Mouse (Mus musculus) megakaryocyte-erythroid progenitor cell, adult 5-6 weeks (primary cell): ENCODE results near the gene Ikbke. TPM values are rescaled to one million over a fixed set of nuclear protein-coding genes. Genes with fewer than 3 reads are reported as not detected.
"Not testable (repeated sequence)": the region's sequence is repeated elsewhere in the genome, so short reads cannot be mapped to it uniquely, and the experiment has no call there.

Experiments used
- ATAC-seq: replicated peaks from 2 replicates; pipeline ENCODE4 v1.8.0; 2016; ENCODE audit warnings: mild to moderate bottlenecking, inconsistent platforms; ENCODE audit not compliant: severe bottlenecking, poor library complexity, low FRiP score, low TSS enrichment
- total RNA-seq, 2 experiments: library from RNA; stranded (forward) in 1 of 2; stranded (reverse) in 1 of 2; fragments of 200-1000, 215-1000 nt in 1 of 2; fragments of >200 nt in 1 of 2; fragmentation: Nextera tagmentation in 1 of 2; gene quantifications; 2 replicates each; pipeline ENCODE4 v1.2.3; 2014 to 2017

The Ikbke gene
- total RNA-seq, 2 experiments from 2014 or later = 4.3 to 11.1 TPM

DNA sequence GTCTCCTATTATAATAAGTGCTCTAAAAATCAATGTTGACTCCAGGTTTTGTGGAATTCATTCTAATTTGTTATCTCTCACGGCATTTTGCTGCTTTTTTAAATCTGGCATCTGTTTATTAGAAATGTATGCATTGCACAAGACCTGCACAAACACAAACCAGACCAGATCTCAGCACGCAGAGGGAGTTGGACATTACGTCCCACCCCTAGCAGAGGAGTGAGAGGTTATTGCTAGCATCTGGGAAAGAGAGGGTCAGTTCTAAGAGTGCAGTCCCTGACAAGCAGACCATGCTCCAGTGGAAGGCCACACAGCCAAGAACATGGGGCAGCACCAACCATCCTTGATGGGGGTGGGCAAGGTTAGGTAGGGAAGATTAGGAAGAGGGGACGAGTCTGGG, 5.2 kb upstream of the Ikbke start:
- ATAC-seq = no peak

DNA sequence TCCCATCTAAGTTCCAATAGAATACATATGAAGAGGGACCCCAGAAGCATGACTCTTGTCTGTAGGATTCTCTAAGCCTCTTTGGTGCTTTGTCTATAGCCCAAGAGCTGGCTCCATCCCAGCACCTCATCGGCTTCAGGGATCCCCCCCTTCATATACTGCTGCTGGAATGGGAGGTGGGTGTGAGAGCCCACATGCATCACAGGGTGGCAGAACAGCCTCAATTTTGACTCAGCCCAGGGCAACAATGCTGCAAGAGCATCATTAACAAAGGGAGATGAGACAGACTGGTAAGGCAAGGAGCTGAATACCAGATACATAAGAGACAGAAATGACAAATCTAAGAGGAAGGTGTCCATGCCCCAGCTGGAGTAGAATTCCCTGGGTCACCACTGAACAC, 4.8 kb upstream of the Ikbke start:
- no peak for ATAC-seq

- ATAC-seq = no peak
Measured at GRCm38 (mm10) chr1:131281731-131282130, 2.3 kb upstream of the Ikbke start.

GRCm38 (mm10) chr1:131280280-131280679, 874 bp upstream of the Ikbke start:
- peak; percentile 64 for ATAC-seq

DNA sequence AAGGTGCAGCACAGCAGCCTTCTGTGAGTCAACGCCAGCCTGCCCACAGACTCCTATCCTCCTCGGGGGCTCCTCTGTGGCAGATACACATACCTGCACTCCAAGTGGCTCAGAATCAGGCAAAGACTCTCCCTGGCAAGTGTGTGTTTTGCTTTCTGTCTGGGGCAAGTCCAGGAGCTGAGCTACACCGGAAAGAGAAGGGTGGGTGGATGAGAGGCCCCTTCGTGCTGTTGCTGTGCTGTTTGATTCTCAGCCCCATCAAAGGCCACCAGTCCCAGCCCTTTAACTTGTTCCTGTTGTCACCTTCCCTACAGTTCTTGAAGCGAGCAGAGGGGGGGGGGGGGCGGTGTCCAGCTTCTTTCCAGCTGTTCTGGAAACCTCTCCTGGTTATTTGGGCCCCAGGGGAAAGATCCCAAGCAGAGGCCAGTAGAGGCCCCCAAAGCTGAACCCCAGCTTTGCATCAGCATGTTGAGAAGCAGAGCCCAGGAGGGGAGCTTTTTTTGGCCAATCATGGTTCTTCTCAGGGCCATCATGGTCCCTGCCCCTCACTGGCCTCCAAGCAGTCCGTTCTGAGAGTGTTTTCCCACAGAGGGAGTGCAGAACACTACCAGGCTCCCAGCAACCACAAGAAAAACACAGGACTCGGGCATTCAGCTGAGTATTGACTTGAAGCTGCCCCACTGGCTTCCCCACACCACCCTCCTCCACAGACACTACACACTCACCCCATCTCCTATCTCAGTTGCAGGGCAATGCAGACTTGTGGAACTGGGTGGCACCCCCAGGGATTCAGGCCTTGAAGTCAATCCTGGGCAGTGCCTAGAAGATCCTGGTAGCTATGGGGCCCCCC, 575 bp downstream of the Ikbke start:
- peak; percentile 48 for ATAC-seq

GRCm38 (mm10) chr1:131276831-131277230, 2.6 kb downstream of the Ikbke start:
- no peak for ATAC-seq

DNA sequence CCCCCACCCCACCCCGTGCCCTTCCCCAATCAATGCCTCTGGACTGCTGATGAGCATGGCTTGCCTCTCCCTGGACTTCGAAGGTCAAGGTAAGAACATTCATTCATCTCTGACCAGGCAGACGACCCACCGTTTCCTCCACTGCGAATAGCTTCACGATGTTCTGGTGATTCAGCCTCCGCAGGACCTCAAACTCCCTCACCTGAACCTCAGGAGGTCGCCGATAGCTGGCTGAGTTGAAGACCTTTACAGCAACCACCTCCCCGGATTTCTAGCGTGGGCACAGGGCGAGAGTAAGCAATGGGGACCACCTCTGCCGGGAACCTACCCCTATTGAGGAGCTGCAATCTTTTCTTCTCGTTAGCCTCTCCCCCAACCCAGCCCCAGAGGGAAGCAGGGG, 3.8 kb downstream of the Ikbke start:
- ATAC-seq = no peak

GRCm38 (mm10) chr1:131274725-131275539, 4.5 kb downstream of the Ikbke start:
- ATAC-seq = no peak

GRCm38 (mm10) chr1:131269797-131270578, 9.4 kb downstream of the Ikbke start:
- peak; percentile 63; the same call in 1 of the 2 replicates for ATAC-seq

DNA sequence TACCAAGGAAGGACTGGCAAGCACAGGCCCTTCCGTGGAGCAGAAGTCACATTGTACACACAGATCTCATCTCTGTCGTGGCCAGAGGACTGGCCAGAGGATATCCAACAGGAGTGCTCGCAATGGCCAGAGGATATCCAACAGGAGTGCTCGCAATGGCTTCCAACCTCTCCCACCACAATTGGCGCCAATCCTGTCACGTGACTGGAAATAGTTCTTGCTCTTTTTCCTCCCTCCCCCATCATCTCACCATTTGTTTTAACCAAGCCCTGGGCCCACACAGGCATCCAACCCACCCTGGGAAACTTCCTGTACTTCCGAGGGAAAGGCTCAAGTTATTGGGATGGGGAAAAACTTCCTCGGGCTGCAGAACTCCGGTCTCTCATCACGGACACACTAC, 10.6 kb downstream of the Ikbke start:
- no peak for ATAC-seq

DNA sequence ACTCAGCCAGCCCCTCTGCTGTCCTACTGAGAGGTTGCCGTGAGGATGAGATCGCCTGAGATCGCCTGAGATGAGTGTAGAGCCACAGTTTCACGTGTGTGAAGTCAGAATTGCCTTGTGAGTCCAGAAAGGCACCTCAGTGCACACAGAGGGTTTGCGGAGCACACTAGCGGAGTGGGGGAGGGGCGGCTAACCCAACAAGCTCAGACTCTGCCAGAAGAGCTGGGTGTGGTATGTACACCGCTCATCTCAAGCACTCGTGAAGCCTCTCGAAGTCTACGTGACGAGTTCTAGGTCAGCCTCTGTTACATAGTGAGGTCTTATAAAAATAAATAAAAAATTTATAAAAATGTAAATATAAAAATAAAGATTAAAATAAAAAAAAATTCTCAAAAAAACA, 15.5 kb downstream of the Ikbke start:
- no peak for ATAC-seq

GRCm38 (mm10) chr1:131260309-131260656, 19.1 kb downstream of the Ikbke start:
- peak; percentile 72 for ATAC-seq

- no peak for ATAC-seq
Measured at GRCm38 (mm10) chr1:131259632-131260308, 19.6 kb downstream of the Ikbke start.

- ATAC-seq = no peak
Measured at GRCm38 (mm10) chr1:131257288-131257687, 22.1 kb downstream of the Ikbke start.

GRCm38 (mm10) chr1:131252516-131253250, 26.7 kb downstream of the Ikbke start:
- not testable (repeated sequence) for ATAC-seq

GRCm38 (mm10) chr1:131246433-131247395, 32.7 kb downstream of the Ikbke start:
- peak; percentile 38; the same call in 1 of the 2 replicates for ATAC-seq

DNA sequence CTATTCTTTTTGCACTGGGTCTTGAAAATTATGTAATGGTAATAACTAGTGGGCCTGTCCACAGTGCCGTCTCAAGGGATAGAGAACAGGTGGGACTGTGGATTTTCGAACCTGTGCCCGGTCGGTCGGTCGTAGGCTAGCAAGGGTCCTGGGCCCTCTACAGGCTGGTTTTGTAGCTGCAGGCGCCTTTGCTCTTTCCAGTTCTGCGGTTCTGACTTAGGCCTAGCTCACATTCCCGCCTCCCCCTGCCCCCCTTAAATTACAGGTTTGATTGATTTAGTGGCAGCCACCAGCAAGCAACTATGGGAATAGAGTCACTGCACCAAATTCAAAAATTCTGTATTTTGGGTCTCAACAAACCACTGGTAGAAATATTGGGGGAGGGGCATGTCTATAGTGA, 33.5 kb downstream of the Ikbke start:
- peak; percentile 60 for ATAC-seq
